Mouse (Mus musculus) heart, postnatal 0 days (tissue): ENCODE measurements around the gene Gm3476.
"Not testable (repeated sequence)": the region's sequence is repeated elsewhere in the genome, so short reads cannot be mapped to it uniquely, and the experiment has no call there.

Source experiments
- CTCF ChIP-seq: IDR thresholded peaks from 2 replicates; pipeline ENCODE4 v1.5.1; 2016; ENCODE audit warnings: antibody characterized with exemption, control low read depth, low read depth
- EP300 ChIP-seq: IDR thresholded peaks from 2 replicates; pipeline ENCODE4 v1.6.1; 2016; ENCODE audit warnings: antibody characterized with exemption, low read depth

DNA sequence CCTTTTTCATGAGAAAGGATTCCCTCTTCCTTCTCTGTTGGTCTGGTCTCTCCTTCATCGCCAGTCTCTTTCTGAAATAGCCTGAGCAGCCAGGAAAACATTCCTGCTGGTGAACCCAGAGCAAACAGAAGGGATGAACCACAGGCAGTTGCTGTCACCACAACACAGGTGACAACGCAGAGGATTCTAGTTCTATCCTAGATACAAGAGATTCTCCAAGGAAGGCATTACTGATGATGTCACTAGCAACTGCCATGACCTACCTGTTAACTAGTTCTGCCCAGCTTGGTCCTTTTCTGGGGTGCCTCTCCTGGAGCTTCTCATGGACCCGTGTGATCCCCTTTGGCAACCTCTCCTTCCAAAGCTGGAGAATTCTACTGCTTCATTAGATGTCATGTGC is 31.8 kb downstream of the Gm3476 start, which contains the start of gene Gm8206:
- not testable (repeated sequence) for TF ChIP-seq CTCF, EP300
